Mouse (Mus musculus): ENCODE data around the gene Ptma.

- TF ChIP-seq CTCF (IDR thresholded peaks at IDR 0.05; ENCODE audit: borderline replicate concordance, control insufficient read depth, extremely low read depth, insufficient read depth, low read length, poor library complexity) = no peak
- TF ChIP-seq POLR2A (IDR thresholded peaks at IDR 0.05; ENCODE audit: control insufficient read depth, extremely low read depth, insufficient read depth, low read length, poor library complexity) = no peak
Observed at GRCm38 (mm10) chr1:86542584-86542983, 16.1 kb downstream of the Ptma start.

All from thymus, adult 2 months (tissue).